Mouse (Mus musculus): Measurements from ENCODE around the gene A830031A19Rik.
A peak's percentile ranks its signal among the peaks of the same experiment; 100 is the strongest.

A830031A19Rik gene

GRCm38 (mm10) chr11:24095236-24095635 is 20.4 kb upstream of the A830031A19Rik start:
- no peak for DNase-seq

GRCm38 (mm10) chr11:24094086-24094487 is 19.2 kb upstream of the A830031A19Rik start:
- DNase-seq, result no peak

- DNase-seq, result no peak
Measured at GRCm38 (mm10) chr11:24092618-24093017, 17.8 kb upstream of the A830031A19Rik start.

- DNase-seq, result no peak
Measured at GRCm38 (mm10) chr11:24091393-24092080, 16.7 kb upstream of the A830031A19Rik start.

- no peak for DNase-seq
Measured at GRCm38 (mm10) chr11:24090443-24090842, 15.6 kb upstream of the A830031A19Rik start.

- DNase-seq, result no peak
Measured at GRCm38 (mm10) chr11:24087069-24087468, 12.2 kb upstream of the A830031A19Rik start.

- no peak for DNase-seq
Measured at GRCm38 (mm10) chr11:24085986-24086385, 11.1 kb upstream of the A830031A19Rik start.

- no peak for DNase-seq
Measured at GRCm38 (mm10) chr11:24084590-24084989, 9.7 kb upstream of the A830031A19Rik start.

GRCm38 (mm10) chr11:24084077-24084476 is 9.2 kb upstream of the A830031A19Rik start:
- no peak for DNase-seq

- no peak for DNase-seq
Measured at GRCm38 (mm10) chr11:24083423-24083822, 8.6 kb upstream of the A830031A19Rik start.

GRCm38 (mm10) chr11:24083076-24083405 is 8.2 kb upstream of the A830031A19Rik start:
- no peak for DNase-seq

- no peak for DNase-seq
Measured at GRCm38 (mm10) chr11:24082385-24083075, 7.7 kb upstream of the A830031A19Rik start.

GRCm38 (mm10) chr11:24081687-24082384 is 7.0 kb upstream of the A830031A19Rik start:
- peak in 1 of 2 experiments; percentile 7 for DNase-seq

GRCm38 (mm10) chr11:24081016-24081686 is 6.3 kb upstream of the A830031A19Rik start:
- peak in 1 of 2 experiments; percentile 10 for DNase-seq

GRCm38 (mm10) chr11:24080541-24080940 is 5.7 kb upstream of the A830031A19Rik start:
- peak in 1 of 2 experiments; percentile 6 for DNase-seq

GRCm38 (mm10) chr11:24079392-24080391 is 4.8 kb upstream of the A830031A19Rik start:
- DNase-seq, result peak in 1 of 2 experiments; percentile 29

GRCm38 (mm10) chr11:24078706-24079316 is 4.0 kb upstream of the A830031A19Rik start:
- DNase-seq, result peak in 1 of 2 experiments; percentile 14

- no peak for DNase-seq
Measured at GRCm38 (mm10) chr11:24077795-24078705, 3.2 kb upstream of the A830031A19Rik start, which contains the start of gene Bcl11a. Gene Bcl11a, plus strand, starts transcription at chr11:24078056.

- DNase-seq, result peak in 1 of 2 experiments; percentile 22
Measured at GRCm38 (mm10) chr11:24076821-24077730, 2.2 kb upstream of the A830031A19Rik start.

All from cerebellum, adult 18-20 months (tissue).